Mouse (Mus musculus) ovary, postnatal 36 days (tissue): Measurements from ENCODE around the gene Nr1h4.

Source experiments
- DNase-seq: peaks from one replicate; pipeline ENCODE4 v3.0.0; 2022; ENCODE audit warnings: low spot score, mixed read lengths

The Nr1h4 gene

GRCm38 (mm10) chr10:89434509-89435210 lies 98.7 kb downstream of the Nr1h4 start:
- no peak for DNase-seq

DNA sequence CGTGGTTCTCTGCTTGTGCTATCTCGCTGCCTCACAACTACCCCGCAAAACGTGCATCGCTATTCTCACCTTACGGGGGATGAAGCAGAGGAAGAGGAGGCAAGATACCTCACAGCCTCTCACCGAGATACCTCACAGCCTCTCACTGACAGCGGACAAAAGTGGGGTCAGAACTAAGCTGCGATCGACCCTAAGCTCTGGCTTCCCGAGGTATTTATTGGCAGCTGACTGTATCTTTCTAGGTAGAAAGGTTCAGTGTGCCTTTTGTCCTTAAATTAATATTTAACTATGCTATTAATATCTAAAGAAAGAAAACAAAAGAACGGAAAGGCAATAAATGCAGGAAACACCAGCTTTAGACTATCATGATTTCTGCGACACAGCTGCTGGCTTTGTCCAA lies 100.6 kb downstream of the Nr1h4 start:
- no peak for DNase-seq

GRCm38 (mm10) chr10:89430751-89431150 lies 102.6 kb downstream of the Nr1h4 start:
- DNase-seq, result no peak

DNA sequence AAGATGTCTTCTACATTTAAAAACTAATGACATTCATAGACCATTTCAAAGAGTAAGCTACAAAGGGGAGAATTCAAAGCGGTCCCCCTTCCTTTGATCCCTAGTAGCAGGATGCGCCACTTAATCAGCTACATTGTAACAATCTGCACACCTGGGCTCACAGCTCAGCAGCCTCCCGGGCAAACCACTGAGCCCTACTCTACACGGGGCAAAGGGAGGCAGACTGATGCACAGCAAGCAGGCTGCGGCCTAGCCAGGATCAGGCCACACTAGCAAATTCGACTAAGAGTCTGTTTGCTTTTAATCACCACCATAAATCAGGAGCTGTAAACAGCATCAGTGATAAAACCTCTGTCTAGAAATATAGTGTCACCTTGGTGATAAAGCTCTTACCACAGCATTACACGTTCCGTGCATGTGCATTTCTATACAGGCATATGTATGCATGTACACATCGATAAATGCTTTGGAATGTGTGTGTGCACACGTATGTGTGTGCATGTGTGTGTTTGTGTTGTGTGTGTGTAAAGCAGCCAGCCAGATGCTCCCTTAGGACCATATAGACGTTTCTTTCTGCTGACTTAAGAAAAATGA lies 108.5 kb downstream of the Nr1h4 start:
- no peak for DNase-seq

GRCm38 (mm10) chr10:89424217-89424616 lies 109.2 kb downstream of the Nr1h4 start:
- DNase-seq, result no peak

- no peak for DNase-seq
Measured at GRCm38 (mm10) chr10:89423164-89423778, 110.1 kb downstream of the Nr1h4 start.

- no peak for DNase-seq
Measured at GRCm38 (mm10) chr10:89422504-89423158, 110.8 kb downstream of the Nr1h4 start.

DNA sequence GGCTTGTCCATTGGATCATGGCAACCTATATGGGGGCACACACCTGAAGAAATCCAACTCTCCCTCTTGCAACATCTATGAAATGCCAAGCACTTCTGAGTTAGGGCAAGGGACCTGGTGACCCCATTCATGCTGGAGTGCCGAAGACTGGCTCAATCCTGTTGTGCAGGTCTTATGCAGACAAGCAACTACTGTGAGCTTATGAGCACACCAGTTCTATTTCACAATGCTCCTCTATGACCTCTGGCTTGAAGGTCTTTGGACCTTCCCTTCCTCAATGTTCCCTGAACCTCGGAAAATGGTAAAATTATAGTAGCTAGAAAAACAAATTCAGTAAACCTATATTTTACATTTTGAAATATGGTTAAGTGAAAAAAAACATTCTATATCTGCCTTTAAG lies 115.4 kb downstream of the Nr1h4 start:
- DNase-seq, result no peak

DNA sequence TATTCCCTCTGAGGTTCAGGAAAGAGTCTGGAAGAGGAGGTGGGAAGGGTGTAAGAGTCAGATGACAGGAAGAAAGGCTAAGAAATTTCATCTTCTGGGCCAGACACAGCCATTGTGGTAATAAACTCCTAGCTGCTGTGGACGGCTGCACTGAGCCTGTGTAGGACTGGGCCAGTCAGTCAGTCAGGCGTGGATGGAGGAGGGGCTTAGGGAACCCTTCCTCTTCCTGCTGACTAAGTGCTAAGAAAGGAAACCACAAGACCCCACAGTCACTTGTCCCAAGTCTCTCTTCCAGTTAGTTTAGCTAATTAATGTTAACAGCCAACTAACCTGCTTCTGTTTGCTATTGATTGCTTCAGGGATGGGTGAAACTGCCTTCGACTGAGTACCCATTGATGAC lies 117.9 kb downstream of the Nr1h4 start:
- DNase-seq, result no peak

DNA sequence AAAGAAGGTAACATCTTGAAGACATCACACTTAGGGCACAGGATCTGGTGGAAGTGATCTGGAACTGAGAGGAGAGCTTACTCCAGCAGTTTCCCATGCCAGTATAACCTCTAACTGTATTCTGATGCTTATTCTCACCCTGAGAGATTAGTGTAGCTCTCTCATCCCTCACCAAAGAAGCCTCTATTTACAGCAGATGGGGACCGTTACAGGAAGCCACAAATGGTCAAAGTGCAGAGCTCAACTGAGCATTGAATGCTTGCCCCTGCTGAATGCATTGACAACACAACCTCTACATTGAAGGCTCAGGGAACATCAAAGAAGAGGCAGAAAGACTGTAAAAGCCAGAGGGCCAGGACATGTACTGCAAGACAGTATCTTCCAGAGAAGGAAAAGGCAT lies 125.8 kb downstream of the Nr1h4 start:
- no peak for DNase-seq

GRCm38 (mm10) chr10:89406733-89407484 lies 126.5 kb downstream of the Nr1h4 start:
- DNase-seq, result no peak

GRCm38 (mm10) chr10:89404936-89405335 lies 128.4 kb downstream of the Nr1h4 start:
- no peak for DNase-seq
